Mouse (Mus musculus) activated CD4-positive, CD25-positive, alpha-beta regulatory T cell, adult 4 months (primary cell): ENCODE measurements around the gene Map2k6. TPM values are rescaled to one million over a fixed set of nuclear protein-coding genes. Genes with fewer than 3 reads are reported as not detected.

Source experiments
- ATAC-seq: one replicate; pipeline ENCODE4 v1.8.0; 2017
- polyA plus RNA-seq, 2 experiments: library from polyadenylated mRNA; unstranded; fragments of 100-300 nt; shearing (Covaris generic); gene quantifications; one replicate each; pipeline ENCODE4 v1.2.1; 2017

The Map2k6 gene
- polyA plus RNA-seq, 2 experiments from 2014 or later = 5.7 to 7.7 TPM

DNA sequence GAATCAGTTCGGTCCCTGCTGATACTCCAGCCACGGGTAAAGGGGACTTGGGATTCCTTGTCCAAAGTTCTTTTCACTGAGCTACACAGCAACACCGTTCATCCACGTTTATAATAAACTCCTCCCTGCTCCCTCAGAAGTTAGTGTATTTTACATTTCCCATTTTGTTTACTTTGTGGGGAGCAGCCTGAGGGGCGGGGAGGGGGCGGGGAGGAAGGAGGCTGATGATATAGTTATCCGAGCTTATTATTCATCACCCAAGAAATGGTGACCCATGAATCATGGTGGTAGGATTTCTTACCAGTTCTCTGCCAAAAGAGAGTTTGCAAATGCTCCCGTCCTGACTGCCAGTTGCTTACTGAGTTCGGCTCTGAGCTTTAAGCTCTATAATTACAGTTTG, 6.7 kb downstream of the Map2k6 start:
- ATAC-seq = no peak

DNA sequence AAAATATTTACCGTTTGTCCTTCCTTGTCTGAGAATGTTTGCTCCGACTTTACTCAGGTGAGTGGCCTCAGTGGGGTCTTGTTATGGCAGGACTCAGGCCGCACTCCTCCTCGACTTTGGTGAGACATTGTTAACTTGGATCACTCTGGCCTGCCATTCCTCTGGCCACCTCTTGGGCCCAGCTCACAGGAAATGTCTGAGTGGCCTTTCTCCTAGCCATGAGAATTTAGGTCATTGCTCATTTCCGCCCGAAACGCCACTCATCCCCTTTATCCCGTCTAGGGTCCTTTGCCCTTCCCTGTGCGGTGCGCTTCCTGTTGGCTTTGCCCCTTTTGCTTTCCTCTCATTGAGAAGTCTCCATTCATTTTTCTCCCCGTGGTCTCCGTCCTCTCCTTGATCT, 10.2 kb downstream of the Map2k6 start:
- no peak for ATAC-seq

DNA sequence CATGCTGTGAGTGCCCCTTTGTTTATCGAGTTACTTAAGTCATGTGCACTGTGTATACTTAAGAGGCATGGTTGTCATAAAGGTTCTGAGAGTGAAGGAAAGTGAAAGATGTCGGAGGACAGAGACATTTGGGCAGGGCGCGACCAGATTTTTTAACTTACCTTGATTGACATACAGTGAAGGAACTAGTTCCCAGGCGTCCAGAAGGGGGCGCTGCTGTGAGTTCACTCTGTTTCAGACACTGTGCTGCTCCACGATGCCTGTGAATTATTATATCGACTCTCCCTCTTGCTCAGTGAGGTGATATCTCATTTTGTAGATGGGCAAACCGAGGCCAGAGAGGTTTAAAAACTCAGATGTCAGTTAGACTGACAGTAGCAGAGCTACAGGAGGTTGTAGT, 10.9 kb downstream of the Map2k6 start:
- ATAC-seq = no peak

DNA sequence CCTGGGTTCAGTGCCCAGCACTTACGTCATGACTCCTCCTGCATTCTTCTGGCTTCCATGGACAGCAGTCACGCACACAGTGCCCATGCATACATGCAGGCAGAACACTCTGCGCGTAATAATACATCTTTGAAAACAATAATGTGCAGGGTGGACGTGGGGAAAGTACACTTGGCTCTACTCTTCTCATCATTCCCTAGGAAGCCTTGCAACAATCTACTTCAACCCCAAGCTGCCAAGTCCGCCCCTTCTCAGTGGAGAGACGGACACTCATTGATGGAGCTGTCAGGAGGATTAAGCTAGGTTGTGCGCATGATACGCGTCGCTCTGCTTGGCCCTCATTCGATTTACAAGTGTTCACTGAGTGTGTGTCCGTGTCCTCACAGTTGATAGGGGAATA, 12.7 kb downstream of the Map2k6 start:
- no peak for ATAC-seq

DNA sequence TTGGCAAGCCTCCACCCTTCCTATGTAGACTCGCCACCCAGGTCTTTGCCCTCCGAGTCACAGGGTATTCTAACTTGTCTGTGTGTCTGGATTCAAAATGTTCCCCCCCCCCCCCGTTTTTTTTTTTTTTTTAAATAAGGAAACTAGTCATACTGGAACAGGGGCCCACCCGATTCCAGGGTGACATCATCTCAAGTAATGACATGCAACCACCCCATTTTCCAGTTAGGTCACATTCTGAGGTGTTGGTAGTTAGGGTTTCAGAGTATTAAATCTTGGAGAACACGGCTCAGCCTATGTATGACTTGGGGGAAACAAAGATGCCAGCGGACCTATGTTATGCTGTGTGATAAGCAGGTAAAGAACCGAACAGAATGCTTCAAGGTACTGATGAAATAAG, 15.3 kb downstream of the Map2k6 start:
- no peak for ATAC-seq

DNA sequence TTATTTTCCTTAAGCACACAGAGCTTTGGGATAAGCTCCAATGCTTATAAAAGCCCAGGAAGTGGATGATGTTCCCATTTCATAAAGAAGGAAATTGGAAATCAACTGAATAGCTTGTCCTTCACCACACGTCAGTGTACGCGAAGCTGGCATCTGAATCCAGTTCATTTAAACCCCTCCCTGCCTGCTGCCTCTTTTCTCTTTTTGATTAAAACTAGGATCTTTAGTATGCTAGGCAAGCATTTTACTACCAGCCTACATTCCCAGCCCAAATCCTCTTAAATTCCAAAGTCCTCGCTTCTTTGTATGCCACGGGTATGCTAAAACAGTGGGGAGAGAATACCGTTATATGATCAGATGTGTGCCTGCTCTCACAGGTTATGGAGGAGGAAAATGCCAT, 17.8 kb downstream of the Map2k6 start:
- ATAC-seq = no peak

DNA sequence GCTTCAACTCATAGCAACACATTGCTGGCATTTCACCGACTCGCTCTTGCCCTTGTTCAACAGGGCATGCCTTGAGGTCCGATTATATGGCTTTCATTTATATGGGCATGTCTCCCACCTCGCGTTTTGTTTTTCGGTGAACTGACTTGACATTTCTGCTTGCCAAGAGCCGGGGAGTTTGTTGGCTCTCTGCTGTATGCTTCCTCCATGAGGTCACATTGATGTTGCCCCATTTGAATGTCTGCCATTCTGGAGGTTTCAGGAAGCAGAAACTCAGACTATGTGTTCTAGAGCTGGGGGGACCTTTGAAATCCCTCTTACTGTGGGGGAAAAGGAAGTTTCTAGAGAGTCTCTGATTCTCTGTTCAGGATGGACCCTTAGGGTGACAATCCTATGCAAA, 21.5 kb downstream of the Map2k6 start:
- ATAC-seq = no peak

DNA sequence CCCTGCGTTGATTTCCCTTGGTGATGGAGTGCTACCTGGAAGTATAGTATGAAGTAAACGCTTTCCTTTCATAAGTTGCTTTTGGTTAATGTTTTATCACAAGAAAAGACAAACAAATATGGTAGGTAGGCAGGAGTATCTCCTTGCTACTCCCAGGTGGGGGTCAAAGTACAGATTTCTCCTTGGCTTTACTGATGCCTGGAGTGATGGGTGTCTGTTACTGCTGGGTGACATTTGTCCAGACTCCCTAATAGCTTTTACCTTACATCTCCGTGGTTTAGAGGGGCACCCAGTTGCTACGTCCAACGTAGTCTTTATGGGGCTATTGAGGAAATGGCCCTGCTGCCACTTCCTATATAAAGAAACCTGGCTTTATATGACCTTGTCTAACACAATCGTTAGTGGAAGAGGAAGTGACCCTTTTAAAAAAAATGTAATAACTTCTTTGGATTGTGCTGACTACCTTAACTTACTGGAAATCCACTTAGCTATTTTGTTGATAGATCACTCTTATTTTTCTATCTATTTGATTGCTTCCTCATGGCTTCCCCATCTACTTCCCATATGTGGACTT, 27.7 kb downstream of the Map2k6 start:
- no peak for ATAC-seq

DNA sequence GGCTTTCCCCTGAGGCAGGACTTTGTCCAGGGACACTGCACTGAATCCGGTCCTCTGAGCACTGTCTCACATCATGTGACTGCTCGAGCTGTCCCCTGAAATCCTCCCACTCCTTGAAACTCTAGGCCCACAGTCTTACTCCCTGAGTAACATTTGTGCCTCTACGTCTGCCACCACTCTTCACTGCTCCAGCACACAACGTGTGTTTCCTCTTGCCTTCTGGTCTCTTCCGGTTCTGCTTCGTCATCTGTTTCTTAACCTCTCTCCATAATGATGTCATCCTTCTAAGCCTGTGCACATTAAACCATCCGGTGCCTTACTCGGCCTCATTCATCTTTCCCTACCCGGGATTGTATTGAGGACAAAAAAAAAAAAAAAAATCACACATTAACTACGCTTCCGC, 28.2 kb downstream of the Map2k6 start:
- peak; percentile 32 for ATAC-seq

DNA sequence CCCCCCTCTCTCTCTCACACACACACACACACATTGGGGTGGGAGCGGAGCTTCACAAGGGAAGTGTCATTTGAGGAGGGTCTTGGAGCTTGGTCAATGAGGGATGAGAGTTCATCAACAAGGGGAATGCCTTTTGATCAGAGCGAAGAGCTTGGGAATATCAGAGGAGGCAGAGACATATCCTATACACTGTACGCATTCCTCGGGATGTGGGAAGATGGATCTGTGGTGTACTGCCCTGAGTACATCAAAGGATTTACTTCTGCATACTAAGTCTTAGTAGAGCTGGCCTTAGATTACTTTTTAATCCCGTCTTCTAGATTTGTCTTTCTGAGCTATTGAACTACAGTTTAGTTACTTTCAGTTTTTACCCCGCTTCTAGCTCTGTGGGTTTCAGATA, 30.1 kb downstream of the Map2k6 start:
- no peak for ATAC-seq

DNA sequence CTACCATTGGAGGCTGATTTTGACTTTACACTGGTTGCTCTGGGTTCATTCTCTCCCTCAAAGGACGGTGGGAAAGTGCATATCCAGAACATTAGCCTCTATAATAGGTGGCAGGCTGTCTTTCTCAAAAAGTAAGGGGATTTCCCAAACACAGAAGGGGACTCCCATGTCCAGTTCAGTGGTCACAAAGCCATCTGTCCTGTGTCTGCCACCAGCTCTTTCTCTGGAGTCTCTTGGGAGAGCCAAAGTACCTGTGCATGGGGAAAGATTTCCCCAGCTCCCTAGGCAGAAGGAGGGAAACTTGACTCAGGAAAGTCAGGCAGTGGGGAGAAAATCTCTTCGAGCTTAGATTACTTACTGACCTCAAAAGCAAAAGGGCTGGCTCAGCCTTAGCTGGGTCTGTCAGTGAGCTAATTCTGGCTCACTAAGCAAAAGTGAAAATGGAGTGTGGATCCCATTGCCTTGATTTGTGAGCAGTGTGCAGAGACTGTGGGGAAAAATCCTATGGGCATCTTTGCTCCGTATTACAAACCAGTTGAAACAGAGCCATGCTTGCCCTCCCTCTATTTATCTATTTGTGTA, 31.0 kb downstream of the Map2k6 start:
- no peak for ATAC-seq

DNA sequence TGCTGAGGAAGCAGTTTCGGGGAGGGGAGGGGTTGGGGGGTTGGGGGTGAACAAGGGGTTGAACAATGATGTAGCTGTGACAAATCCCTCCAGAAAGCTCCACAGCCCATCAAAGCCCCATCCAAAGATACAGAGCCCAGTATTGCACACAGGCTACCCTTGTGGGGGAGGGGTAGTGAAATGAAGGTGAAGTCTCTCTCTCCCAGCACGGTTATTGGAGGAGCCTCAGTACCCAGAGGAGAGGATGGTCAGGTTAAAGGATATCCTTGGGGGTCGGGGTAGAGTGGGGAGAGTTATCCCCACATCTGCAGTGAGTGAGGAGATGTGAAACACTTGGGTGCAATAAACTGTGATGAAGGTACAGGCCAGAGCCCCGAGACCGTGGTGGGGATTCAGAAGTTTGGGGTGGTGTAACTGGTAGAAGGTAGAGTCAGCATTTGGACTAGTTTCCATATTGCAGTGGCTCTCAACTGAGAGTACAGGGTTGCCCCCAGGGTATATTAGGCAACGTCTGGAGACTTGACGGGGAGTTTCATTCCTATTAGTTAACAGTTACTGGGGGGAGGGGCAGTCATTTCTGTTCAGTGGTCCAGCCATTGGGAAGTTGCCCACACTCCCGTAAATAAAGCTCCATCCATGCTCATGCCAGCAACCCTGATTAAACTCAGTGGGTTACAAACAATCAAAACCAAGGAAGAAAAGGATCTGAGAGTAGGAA, 37.1 kb downstream of the Map2k6 start:
- ATAC-seq = no peak

DNA sequence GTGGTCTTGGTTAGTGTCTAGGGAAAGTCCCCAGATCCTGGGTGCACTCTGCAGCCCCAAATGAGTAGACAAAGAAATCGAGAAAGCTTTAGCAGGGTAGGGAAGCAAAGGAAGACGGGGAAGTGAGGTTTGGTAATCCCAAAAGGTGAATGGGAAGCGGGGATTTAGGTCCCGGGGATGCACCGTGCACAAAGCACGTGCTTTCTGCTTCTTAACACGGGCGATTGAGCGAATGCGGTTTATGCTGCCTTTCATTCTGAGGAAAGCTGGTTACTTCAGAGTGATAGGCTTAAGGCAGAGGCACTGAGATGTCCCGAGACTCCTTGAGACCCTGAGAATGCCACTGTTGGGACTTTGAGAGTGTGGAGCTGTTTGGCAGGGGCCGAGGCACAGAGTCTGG, 38.1 kb downstream of the Map2k6 start:
- ATAC-seq = no peak

DNA sequence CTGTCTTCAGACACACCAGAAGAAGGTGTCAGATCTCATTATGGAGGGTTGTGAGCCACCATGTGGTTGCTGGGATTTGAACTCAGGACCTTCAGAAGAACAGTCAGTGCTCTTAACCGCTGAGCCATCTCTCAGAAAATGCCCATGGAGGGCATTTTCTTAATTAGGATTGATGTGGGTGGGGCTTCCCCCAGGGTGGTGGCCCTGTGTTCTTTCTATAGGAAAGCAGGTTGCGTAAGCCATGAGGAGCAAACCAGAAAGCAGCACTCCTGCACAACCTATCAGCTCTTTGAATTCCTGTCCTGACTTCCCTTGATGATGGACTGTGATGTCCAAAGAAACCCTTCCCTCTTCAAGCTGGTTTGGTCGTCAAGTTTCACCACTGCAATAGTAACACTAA, 39.2 kb downstream of the Map2k6 start:
- ATAC-seq = no peak

DNA sequence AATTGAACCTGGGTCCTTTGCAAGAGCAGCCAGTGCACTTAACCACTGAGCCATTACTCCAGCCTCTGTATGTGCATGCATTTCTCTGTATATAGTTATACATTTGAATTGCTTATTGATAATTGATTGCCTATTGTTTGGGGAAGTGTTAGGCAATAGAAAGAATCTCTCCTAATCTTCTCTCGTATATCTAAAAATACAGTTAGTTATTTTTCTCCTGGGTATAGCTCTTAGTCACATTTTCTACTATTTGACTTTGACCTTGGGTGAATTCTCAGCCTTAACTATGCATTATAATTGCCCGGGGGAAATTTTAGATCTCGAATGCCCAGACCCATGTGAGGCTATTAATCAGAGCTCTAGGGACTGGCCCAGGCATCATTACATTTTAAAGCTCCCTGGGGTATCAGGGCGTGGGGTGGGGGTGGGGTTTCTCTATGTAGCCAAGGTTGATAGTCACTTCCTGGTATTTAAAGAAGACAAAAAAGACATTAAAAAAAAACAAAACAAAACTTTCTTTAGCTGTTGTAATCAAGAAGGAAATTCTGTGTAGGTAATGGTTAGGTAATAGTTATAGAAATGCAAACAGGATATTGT, 39.9 kb downstream of the Map2k6 start:
- no peak for ATAC-seq

DNA sequence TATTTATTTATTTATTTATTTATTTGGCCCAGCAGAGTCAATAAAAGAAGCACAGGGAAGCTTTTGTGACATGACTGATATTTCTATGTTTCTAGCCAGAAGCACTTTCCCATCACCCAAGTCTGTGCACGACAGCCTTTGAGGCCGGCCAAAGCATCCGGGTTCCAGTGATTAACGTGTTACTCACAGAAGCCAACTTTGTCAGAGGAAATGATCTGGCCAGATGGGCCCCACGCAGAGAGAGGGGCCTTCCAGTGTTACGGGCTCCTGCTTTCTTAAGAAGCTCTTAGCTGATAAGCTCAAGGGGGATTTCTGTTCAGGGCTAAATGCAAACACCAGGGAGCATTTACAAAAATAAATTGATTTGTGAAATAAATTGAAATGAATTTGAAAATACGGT, 40.4 kb downstream of the Map2k6 start:
- ATAC-seq = no peak

DNA sequence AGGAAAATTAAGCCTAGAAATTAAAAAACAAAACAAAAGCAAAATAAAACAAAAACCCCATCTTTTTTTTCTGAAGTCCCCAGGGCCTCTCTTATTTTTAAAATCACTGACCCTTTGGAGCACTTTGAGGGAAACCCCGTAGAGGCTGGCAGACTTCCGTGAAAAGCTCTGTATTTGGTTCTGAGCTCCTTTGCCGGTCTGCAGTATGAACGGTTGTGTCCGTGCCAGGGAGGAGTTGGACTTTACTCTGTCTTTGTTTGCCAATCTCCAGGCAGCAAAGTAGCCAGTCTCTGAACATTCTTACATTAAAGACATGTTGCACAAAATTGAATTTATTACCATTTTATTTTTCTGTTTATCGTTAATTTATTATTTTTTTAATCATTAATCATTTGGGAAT, 45.7 kb downstream of the Map2k6 start:
- ATAC-seq = no peak

DNA sequence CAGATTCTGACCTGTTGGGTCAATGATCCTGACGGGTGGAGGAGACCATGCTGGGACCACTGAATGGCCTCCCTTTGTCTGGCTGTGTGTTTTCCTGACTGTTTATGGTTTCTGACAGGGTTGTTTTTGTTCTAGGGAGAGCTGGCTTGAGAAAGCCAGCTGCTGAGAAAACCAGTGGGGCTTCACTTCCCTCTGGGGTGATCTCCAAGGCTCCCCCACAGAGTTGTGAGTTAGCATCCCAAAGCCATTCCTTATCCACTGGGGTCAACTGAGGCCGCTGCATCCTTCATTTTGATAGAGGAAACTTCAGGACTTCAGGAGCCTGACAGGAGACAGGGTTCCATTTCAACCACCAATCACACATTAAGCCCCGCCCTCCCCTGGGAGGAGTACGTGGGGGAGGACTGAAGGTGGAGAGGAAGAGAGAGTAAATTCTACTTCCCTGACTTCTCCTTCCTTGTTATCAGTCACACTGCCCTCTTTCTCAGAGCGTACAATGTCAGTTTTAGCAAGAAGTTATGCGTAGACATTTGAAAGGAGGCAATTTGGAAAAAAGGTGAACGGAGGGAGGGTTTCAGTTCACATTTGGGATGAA, 49.3 kb downstream of the Map2k6 start:
- ATAC-seq = no peak

DNA sequence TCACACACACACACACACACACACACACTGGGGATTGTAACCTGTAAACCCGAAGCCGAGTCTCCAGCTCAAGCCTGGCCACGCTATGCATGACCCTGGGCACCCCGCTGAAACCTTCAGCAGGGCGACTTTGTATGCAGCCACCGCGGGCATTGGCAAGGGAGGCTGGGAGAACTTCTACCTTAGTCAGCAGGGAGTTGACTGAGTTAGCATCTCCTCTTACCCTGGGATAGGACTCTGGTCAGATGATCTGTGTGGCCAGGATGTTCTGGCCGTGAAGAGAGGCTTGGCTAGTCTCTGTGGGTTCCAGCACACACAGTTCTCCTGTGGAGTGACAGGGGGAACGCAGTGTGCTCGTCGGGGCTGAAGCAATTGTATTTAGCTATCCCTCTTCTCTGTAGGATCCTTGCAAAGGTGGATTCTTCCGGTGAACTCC, 49.8 kb downstream of the Map2k6 start:
- no peak for ATAC-seq

DNA sequence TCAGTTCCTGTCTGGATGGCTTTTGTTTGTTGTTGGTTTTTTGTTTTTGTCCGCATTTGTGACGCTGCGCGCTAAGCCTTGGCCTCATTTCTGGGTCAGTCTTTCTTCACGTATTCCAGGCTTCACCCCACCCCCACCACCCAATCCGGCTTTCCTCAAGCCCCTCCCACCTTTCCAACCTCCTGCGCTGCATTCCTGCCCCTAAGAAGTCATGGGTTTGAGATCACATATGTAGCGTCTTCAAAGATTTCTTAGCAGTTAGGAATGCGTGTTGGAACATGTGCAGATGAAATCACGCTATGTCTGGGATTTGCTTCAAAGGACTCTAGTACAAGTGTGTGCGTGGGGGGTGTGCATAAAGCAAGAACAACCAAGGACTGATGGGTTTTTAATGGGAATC, 50.3 kb downstream of the Map2k6 start:
- no peak for ATAC-seq

DNA sequence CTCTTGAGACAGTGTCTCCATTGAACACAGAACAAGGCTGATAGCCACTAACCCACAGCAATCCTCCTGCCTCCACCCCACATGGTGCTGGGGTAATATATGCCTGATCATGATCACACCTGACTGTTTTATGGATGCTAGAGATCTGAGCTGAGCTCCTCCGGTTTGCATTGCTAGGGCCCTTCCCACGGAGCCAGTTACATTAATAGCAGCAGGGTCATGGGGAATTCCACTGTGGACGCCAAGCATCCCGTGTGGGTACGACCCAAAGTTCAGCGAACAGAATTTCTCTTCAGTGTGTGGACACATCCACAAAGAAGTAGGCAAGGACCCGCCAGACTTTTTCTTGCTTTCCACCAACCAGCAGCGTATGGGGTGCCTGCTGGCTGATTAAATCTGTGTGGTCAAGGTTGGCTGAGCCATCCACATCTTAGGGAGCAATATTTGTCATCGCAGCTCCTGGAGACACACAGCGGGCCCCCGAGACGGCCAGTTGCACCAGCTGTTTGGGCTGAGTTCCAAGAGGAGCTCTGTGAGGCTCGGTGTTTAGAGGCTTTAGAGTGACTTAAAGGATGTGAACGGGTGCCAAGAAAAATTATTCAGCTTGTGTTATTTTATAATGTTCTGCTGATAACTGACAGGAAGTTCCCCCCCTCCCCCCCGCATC, 51.3 kb downstream of the Map2k6 start:
- peak; percentile 62 for ATAC-seq

DNA sequence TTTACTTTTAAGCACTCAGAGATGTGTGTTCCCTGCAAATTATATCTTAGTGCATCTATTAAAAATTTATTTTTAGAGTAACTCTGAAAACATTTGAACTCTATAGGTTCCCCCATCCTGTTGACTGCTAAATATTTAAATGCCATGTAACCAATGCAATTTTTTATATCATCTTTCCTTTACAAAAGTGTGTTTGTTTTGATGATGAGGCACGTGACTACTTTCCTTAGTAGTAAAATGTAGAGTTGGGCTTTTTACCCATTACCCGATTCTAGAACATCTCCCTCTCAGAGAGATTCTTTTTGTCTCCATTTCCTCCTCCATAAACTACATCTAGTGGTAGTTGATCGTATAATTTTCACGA, 51.8 kb downstream of the Map2k6 start:
- ATAC-seq = no peak

DNA sequence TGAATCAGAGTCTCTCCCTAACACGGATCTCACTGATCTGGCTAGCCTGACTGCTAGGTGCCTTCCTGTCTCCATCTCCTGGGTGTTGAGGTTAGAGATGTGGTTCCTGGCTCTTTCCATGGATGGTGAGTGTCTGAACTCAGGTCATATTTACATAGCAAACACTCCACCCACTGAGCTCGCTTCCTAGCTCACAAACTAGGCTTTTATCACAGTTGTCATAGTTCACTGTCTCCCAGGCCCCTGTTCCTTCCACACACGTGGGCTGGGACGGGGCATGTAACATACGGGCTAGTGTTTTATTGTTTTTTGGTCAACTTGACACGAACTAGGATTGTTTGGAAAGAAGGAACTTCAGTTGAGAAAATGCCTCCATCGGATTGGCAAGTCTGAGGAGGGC, 52.7 kb downstream of the Map2k6 start:
- ATAC-seq = no peak
